Mouse (Mus musculus): Measurements from ENCODE around the gene Ubn2. TPM values are rescaled to one million over a fixed set of nuclear protein-coding genes. Genes with fewer than 3 reads are reported as not detected.
A peak's percentile ranks its signal among the peaks of the same experiment; 100 is the strongest.
"Not testable (repeated sequence)": the region's sequence is repeated elsewhere in the genome, so short reads cannot be mapped to it uniquely, and the experiment has no call there.

Gene Ubn2
- polyA plus RNA-seq, 2 experiments, result 3.5 to 4.8 TPM

- TF ChIP-seq CTCF (IDR thresholded peaks at IDR 0.05; ENCODE audit: low read depth) (no peak), EP300 (IDR thresholded peaks at IDR 0.05; ENCODE audit: low read depth) (no peak)
- H3K4me1 ChIP-seq (replicated peaks; ENCODE audit: control insufficient read depth in 2 of 2, insufficient read depth in 2 of 2, low read length in 1 of 2), result peaks cover 9 to 12% of the 10 kb centered on the region in 2 experiments
- DNase-seq (ENCODE audit: low read depth in 3 of 3, low spot score in 3 of 3) (no peak), ATAC-seq (ENCODE audit: insufficient read depth) (no peak)
- 74% methylated on average over 1 of the region's 1 CpGs for WGBS (ENCODE audit: insufficient replicate concordance)
- no peak overlapping the region for H3K27ac ChIP-seq
- no peaks in the 10 kb centered on the region for H3K27me3 ChIP-seq (ENCODE audit: control insufficient read depth, insufficient read depth, low read length)
- no peaks in the 10 kb centered on the region for H3K9me3 ChIP-seq (ENCODE audit: control insufficient read depth, low read length)
- H3K4me2 ChIP-seq (ENCODE audit: low read depth), result no peak overlapping the region
- H3K4me3 ChIP-seq (ENCODE audit: insufficient read depth in 1 of 2, low read depth in 2 of 2, low read length in 2 of 2), result no peak overlapping the region
- H3K36me3 ChIP-seq (replicated peaks; ENCODE audit: control insufficient read depth, insufficient read depth, low read depth), result no peaks in the 10 kb centered on the region
- H3K9ac ChIP-seq (replicated peaks), result no peak overlapping the region
These were observed 114.0 kb downstream of the Ubn2 start for GRCm38 (mm10) chr6:38547707-38548106.

- not testable (repeated sequence) for DNase-seq (ENCODE audit: low read depth in 3 of 3, low spot score in 3 of 3); H3K27ac ChIP-seq
- H3K4me1 ChIP-seq (replicated peaks; ENCODE audit: control insufficient read depth in 2 of 2, insufficient read depth in 2 of 2, low read length in 1 of 2), result peaks cover 9 to 12% of the 10 kb centered on the region in 2 experiments
These were observed 114.8 kb downstream of the Ubn2 start for GRCm38 (mm10) chr6:38548595-38548994.

DNA sequence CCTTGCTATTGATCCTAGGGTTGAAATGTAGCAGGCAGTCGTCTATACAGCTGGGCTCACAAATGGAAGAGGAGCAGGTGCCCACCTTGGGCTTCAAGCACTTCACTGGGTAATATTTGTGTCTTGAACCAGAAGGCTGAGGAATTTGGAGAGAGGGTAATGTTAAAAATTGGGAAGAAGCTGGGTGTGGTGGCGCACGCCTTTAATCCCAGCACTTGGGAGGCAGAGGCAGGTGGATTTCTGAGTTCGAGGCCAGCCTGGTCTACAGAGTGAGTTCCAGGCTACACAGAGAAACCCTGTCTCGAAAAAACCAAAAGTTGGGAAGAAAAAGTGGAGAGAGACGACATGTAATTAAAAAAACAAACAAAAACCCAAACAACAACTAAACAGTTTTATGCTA, 116.1 kb downstream of the Ubn2 start:
- peak overlapping the region; percentile 81 for H3K4me2 ChIP-seq (ENCODE audit: low read depth)
- not testable (repeated sequence) for DNase-seq (ENCODE audit: low read depth in 3 of 3, low spot score in 3 of 3); H3K27me3 ChIP-seq (ENCODE audit: control insufficient read depth, insufficient read depth, low read length); H3K36me3 ChIP-seq (replicated peaks; ENCODE audit: control insufficient read depth, insufficient read depth, low read depth); ATAC-seq (ENCODE audit: insufficient read depth); H3K9me3 ChIP-seq (ENCODE audit: control insufficient read depth, low read length)
- H3K4me1 ChIP-seq (replicated peaks; ENCODE audit: control insufficient read depth in 2 of 2, insufficient read depth in 2 of 2, low read length in 1 of 2), result peaks cover 9 to 16% of the 10 kb centered on the region in 2 experiments
- peak overlapping the region; percentile 34 to 70 for H3K4me3 ChIP-seq (ENCODE audit: insufficient read depth in 1 of 2, low read depth in 2 of 2, low read length in 2 of 2)
- peak overlapping the region; percentile 92 for H3K27ac ChIP-seq
- WGBS (ENCODE audit: insufficient replicate concordance), result 70% methylated on average over 6 of the region's 6 CpGs
- H3K9ac ChIP-seq (replicated peaks), result peak overlapping the region; percentile 84

More at GRCm38 (mm10) chr6:38548595-38548994, 114.8 kb downstream of the Ubn2 start:
- H3K36me3 ChIP-seq (replicated peaks; ENCODE audit: control insufficient read depth, insufficient read depth, low read depth); H3K27me3 ChIP-seq (ENCODE audit: control insufficient read depth, insufficient read depth, low read length); H3K9ac ChIP-seq (replicated peaks); H3K4me3 ChIP-seq (ENCODE audit: insufficient read depth in 1 of 2, low read depth in 2 of 2, low read length in 2 of 2); H3K4me2 ChIP-seq (ENCODE audit: low read depth); H3K9me3 ChIP-seq (ENCODE audit: control insufficient read depth, low read length); ATAC-seq (ENCODE audit: insufficient read depth): not testable (repeated sequence)
- WGBS (ENCODE audit: insufficient replicate concordance), result 80% methylated on average over 7 of the region's 7 CpGs

DNA sequence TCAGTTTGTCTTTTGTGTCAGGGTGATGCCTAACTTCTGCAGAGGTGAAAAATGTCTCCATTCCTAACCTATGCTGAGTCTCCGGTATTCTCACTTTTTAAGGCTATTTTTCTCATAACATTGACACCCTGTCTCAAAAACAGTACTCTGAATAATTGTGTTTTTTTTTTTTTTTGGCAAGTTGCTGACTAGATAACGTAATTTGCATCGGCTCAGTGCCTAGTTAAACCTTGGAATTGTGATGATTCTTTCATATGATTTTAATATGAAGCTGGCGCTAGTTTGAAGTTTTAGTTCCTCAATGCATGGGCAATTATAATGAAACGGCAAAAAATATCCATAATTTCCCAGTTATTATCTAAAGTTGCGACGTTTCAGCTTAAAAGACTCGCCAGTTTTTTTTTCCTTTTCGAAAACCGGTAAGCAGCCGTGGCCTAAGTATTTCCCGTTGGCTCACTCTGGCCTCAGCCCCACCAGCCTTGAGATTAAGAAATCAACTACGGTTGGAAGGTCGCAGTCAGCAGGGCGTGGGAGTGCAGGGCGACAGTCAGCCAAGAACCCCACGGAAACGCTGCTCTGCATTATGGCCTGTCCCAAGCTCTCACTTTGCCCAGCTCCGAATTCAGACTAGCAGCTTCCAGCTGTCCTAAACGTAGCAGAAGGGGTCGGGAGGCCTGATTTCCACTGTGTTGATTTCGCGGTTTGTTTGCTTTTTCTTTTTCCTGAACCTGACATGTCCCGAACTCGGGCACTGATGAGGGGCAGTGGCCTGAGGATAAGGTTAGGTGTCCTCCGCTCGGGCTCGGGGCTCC, 116.7 kb downstream of the Ubn2 start:
- DNase-seq (ENCODE audit: low read depth in 3 of 3, low spot score in 3 of 3) (peak; percentile 70 to 75 (median 71)), ATAC-seq (ENCODE audit: insufficient read depth) (peak; percentile 63)
- Histone ChIP-seq H3K27ac (peak overlapping the region; percentile 92), H3K4me2 (ENCODE audit: low read depth) (peak overlapping the region; percentile 81), H3K9me3 (ENCODE audit: control insufficient read depth, low read length) (no peaks in the 10 kb centered on the region), H3K36me3 (replicated peaks; ENCODE audit: control insufficient read depth, insufficient read depth, low read depth) (peaks cover 6% of the 10 kb centered on the region), H3K9ac (replicated peaks) (peak overlapping the region; percentile 84), H3K27me3 (ENCODE audit: control insufficient read depth, insufficient read depth, low read length) (no peaks in the 10 kb centered on the region), H3K4me1 (replicated peaks; ENCODE audit: control insufficient read depth in 2 of 2, insufficient read depth in 2 of 2, low read length in 1 of 2) (peaks cover 9 to 16% of the 10 kb centered on the region in 2 experiments), H3K4me3 (ENCODE audit: insufficient read depth in 1 of 2, low read depth in 2 of 2, low read length in 2 of 2) (peak overlapping the region; percentile 70 to 87)
- WGBS (ENCODE audit: insufficient replicate concordance), result 3% methylated on average over 28 of the region's 28 CpGs
- TF ChIP-seq CTCF (IDR thresholded peaks at IDR 0.05; ENCODE audit: low read depth), result no peak
- TF ChIP-seq EP300 (IDR thresholded peaks at IDR 0.05; ENCODE audit: low read depth), result 0 out of 2 replicates have a peak, but pooled peaks have one; percentile 11

- ATAC-seq (ENCODE audit: insufficient read depth) (peak; percentile 81), DNase-seq (ENCODE audit: low read depth in 3 of 3, low spot score in 3 of 3) (peak; percentile 94 to 95 (median 95))
- TF ChIP-seq EP300 (IDR thresholded peaks at IDR 0.05; ENCODE audit: low read depth) (peak; percentile 79), CTCF (IDR thresholded peaks at IDR 0.05; ENCODE audit: low read depth) (no peak)
- H3K9ac ChIP-seq (replicated peaks), result peak within 1 kb of the TSS; percentile 84
- peak within 1 kb of the TSS; percentile 92 for H3K27ac ChIP-seq
- peak within 1 kb of the TSS; percentile 81 for H3K4me2 ChIP-seq (ENCODE audit: low read depth)
- no peaks in the 10 kb centered on the region for H3K9me3 ChIP-seq (ENCODE audit: control insufficient read depth, low read length)
- under 1% methylated on average over 93 of the region's 98 CpGs for WGBS (ENCODE audit: insufficient replicate concordance)
- peak within 1 kb of the TSS; percentile 70 to 87 for H3K4me3 ChIP-seq (ENCODE audit: insufficient read depth in 1 of 2, low read depth in 2 of 2, low read length in 2 of 2)
- peaks cover 13% of the 10 kb centered on the region for H3K36me3 ChIP-seq (replicated peaks; ENCODE audit: control insufficient read depth, insufficient read depth, low read depth)
- H3K27me3 ChIP-seq (ENCODE audit: control insufficient read depth, insufficient read depth, low read length), result no peaks in the 10 kb centered on the region
- peaks cover 9 to 18% of the 10 kb centered on the region in 2 experiments for H3K4me1 ChIP-seq (replicated peaks; ENCODE audit: control insufficient read depth in 2 of 2, insufficient read depth in 2 of 2, low read length in 1 of 2)
These were observed 117.6 kb downstream of the Ubn2 start, which contains the start of gene Luc7l2 for GRCm38 (mm10) chr6:38551062-38551988. TSS of gene Luc7l2 (plus strand) at chr6:38551334.

Measured in liver, embryonic 14.5 days (tissue).